Mouse (Mus musculus) inflammation-experienced regulatory T-cells (primary cell): ENCODE results near the gene Slc2a9. TPM values are rescaled to one million over a fixed set of nuclear protein-coding genes. Genes with fewer than 3 reads are reported as not detected.

Experiments used
- polyA plus RNA-seq, 2 experiments: library from polyadenylated mRNA; unstranded; fragments of 100-300 nt; shearing (Covaris generic); gene quantifications; one replicate each; pipeline ENCODE4 v1.2.1; 2017

The Slc2a9 gene
- polyA plus RNA-seq, result 10 to 100 TPM; 10.5 to 19.2 TPM

GRCm38 (mm10) chr5:38502992-38503391 lies at the start of gene Slc2a9:
Gene Slc2a9 (minus strand): TSS chr5:38503143.

DNA sequence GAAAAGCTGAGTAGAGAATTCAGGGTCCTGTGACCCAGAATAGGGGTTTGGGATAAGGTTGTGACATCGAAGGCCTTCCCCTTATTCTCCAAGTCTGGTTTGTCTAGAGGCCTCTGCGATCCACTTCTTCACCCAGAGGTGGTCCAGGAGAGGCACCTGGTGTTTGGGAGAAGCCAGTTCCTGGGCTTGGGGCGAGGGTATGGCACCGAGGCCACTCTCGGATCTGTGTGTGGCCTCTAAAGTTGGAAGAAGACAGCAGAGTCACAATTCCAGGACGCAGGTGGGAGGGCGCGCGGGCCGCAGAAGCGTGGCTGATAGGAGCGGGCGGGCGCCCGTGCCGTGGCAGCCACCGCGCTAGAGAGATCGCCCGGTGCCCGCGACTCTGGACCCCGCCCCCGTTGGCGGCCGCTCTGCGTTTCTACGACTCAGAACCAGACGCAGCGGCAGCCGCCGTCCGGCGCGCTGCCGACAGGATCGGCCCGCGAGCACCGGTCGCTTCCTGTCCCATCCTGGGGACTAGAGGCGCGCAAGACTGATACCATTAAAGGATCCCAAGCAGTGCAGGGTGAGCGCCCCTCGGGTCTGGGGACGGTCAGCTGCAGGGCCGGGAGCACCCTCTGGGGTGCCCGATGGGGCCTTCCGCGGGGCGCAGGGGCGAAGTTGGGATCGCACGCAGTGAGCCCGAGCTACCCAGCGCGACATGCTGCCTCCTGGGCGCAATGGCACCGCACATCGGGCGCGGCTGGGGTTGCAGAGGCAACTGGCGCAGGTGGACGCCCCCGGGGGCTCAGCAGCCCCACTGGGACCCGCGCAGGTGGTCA lies 183.8 kb downstream of the Slc2a9 start, which contains the start of gene Drd5:
TSS of gene Drd5 (plus strand) at position 402 of the 821 bp plus-strand sequence.

Other genes with a start within 250 kb of the Slc2a9 start
- gene Tmem128, start 243.0 kb downstream of the Slc2a9 start, polyA plus RNA-seq, result 100 to 1,000 TPM in 1 of 2 experiments, 10 to 100 TPM in 1; 96.5 to 118 TPM
- under 1 TPM in 1 of 2 experiments, not detected in 1; 0.53 TPM for gene Otop1, start 227.2 kb downstream of the Slc2a9 start, polyA plus RNA-seq
- under 1 TPM; 0.06 to 0.49 TPM for gene Drd5, start 183.8 kb downstream of the Slc2a9 start, polyA plus RNA-seq
- 100 to 1,000 TPM; 520 to 561 TPM for gene Wdr1, start 60.1 kb upstream of the Slc2a9 start, polyA plus RNA-seq
- 1 to 10 TPM in 1 of 2 experiments, under 1 TPM in 1; 0.26 to 1.4 TPM for gene Zfp518b, start 181.7 kb upstream of the Slc2a9 start, polyA plus RNA-seq